Mouse (Mus musculus) small intestine, adult 2 months (tissue): ENCODE measurements around the gene Dcps.

ENCODE experiments used
- CTCF ChIP-seq: fragments of 200-500 bp; IDR thresholded peaks from 2 replicates; pipeline ENCODE4 v1.5.1; 2012; ENCODE audit warnings: low read depth, mild to moderate bottlenecking, control low read depth, inconsistent platforms, low read length, moderate library complexity, mixed read lengths; ENCODE audit not compliant: insufficient replicate concordance, insufficient read length; ENCODE audit errors: extremely low read depth
- POLR2A ChIP-seq: fragments of 200-500 bp; IDR thresholded peaks from 2 replicates; pipeline ENCODE4 v1.6.1; 2012; ENCODE audit warnings: low read depth, mild to moderate bottlenecking, control low read depth, inconsistent platforms, low read length, moderate library complexity

GRCm38 (mm10) chr9:35135575-35135974 lies 40.3 kb downstream of the Dcps start:
- TF ChIP-seq CTCF (no peak), POLR2A (no peak)
